Mouse (Mus musculus) CH12.LX (cell line): Measurements from ENCODE around the gene Acot12. TPM values are rescaled to one million over a fixed set of nuclear protein-coding genes. Genes with fewer than 3 reads are reported as not detected.

ENCODE experiments used
- DNase-seq: peaks from one replicate; pipeline ENCODE4 v3.0.0-alpha.2; 2013; ENCODE audit errors: extremely low read depth
- H3K27ac ChIP-seq: 2 replicates; pipeline ENCODE4 v1.5.1; 2012; ENCODE audit warnings: low read depth, mild to moderate bottlenecking, control low read depth, moderate library complexity; ENCODE audit not compliant: insufficient read depth
- H3K27me3 ChIP-seq: replicated peaks from 2 replicates; pipeline ENCODE3; 2012; ENCODE audit warnings: inconsistent platforms
- H3K36me3 ChIP-seq, 2 experiments: replicated peaks in 1 of 2; 2 replicates each; pipeline versions ENCODE3 to v1.6.1; 2012; ENCODE audit warnings: inconsistent platforms in 1 of 2, low read length in 1 of 2, mild to moderate bottlenecking in 1 of 2, mixed read lengths in 1 of 2, moderate library complexity in 1 of 2; ENCODE audit not compliant: control insufficient read depth in 1 of 2, insufficient read depth in 1 of 2
- H3K4me1 ChIP-seq, 2 experiments: 2 replicates each; pipeline ENCODE4 v1.6.1; 2012; ENCODE audit warnings: inconsistent platforms in 1 of 2, moderate library complexity in 1 of 2; ENCODE audit not compliant: insufficient read depth in 2 of 2, control insufficient read depth in 1 of 2
- H3K4me2 ChIP-seq: 2 replicates; pipeline ENCODE4 v1.6.1; 2012; ENCODE audit warnings: low read depth, mild to moderate bottlenecking, control low read depth; ENCODE audit not compliant: poor library complexity, insufficient read depth, severe bottlenecking
- H3K4me3 ChIP-seq, 3 experiments: fragments of 150-350 bp in 1 of 3; sonication (generic) in 1 of 3; replicated peaks in 1 of 3; 2 replicates each; pipeline versions ENCODE3 to v1.5.1; 2011 to 2012; ENCODE audit warnings: low read depth in 2 of 3, low read length in 2 of 3, mild to moderate bottlenecking in 2 of 3, moderate library complexity in 2 of 3, control low read depth in 1 of 3, improper control_type of control experiment in 1 of 3, inconsistent platforms in 1 of 3, mixed read lengths in 1 of 3; ENCODE audit not compliant: poor library complexity in 1 of 3
- H3K79me2 ChIP-seq: replicated peaks from 2 replicates; pipeline ENCODE4 v1.6.1; 2012; ENCODE audit warnings: mild to moderate bottlenecking, moderate library complexity; ENCODE audit not compliant: control insufficient read depth, poor library complexity, insufficient read depth, severe bottlenecking; ENCODE audit errors: extremely low read depth
- H3K9ac ChIP-seq: 2 replicates; pipeline ENCODE4 v1.6.1; 2012; ENCODE audit warnings: low read depth, mild to moderate bottlenecking, control low read depth, moderate library complexity; ENCODE audit not compliant: insufficient read depth
- H3K9me3 ChIP-seq: replicated peaks from 2 replicates; pipeline ENCODE3; 2012; ENCODE audit warnings: low read length, inconsistent platforms, mixed read lengths
- CHD1 ChIP-seq: IDR thresholded peaks from 2 replicates; pipeline ENCODE4 v1.6.1; 2012; ENCODE audit warnings: low read depth, low read length, improper control_type of control experiment, inconsistent platforms
- CTCF ChIP-seq, 2 experiments: IDR thresholded peaks in 1 of 2; conservative IDR thresholded peaks in 1 of 2; 2 replicates each; pipeline ENCODE4 v1.5.1; 2011 to 2012; ENCODE audit warnings: low read depth in 2 of 2, low read length in 2 of 2, improper control_type of control experiment in 1 of 2, inconsistent platforms in 1 of 2, mild to moderate bottlenecking in 1 of 2, moderate library complexity in 1 of 2
- ELF1 ChIP-seq: IDR thresholded peaks from 2 replicates; pipeline ENCODE4 v1.6.1; 2014; ENCODE audit warnings: low read depth, mild to moderate bottlenecking, inconsistent platforms, low read length, improper control_type of control experiment
- ETS1 ChIP-seq: conservative IDR thresholded peaks from 2 replicates; pipeline ENCODE4 v1.6.1; 2012; ENCODE audit warnings: low read depth, mild to moderate bottlenecking, inconsistent platforms, low read length, improper control_type of control experiment, moderate library complexity
- GABPA ChIP-seq: IDR thresholded peaks from 2 replicates; pipeline ENCODE4 v1.6.1; 2012; ENCODE audit warnings: low read depth, low read length, improper control_type of control experiment, inconsistent platforms; ENCODE audit not compliant: insufficient replicate concordance
- HCFC1 ChIP-seq: IDR thresholded peaks from 2 replicates; pipeline ENCODE4 v1.6.1; 2012; ENCODE audit warnings: low read depth, mild to moderate bottlenecking, inconsistent platforms, low read length, improper control_type of control experiment
- JUN ChIP-seq: IDR thresholded peaks from 2 replicates; pipeline ENCODE4 v1.6.1; 2011; ENCODE audit warnings: low read depth, mild to moderate bottlenecking, low read length, improper control_type of control experiment, moderate library complexity; ENCODE audit not compliant: insufficient read depth
- MAX ChIP-seq: IDR thresholded peaks from 2 replicates; pipeline ENCODE4 v1.6.1; 2011; ENCODE audit warnings: low read length, improper control_type of control experiment
- MAZ ChIP-seq: IDR thresholded peaks from 2 replicates; pipeline ENCODE4 v1.6.1; 2012; ENCODE audit warnings: low read depth, mild to moderate bottlenecking, inconsistent platforms, low read length, improper control_type of control experiment, moderate library complexity
- MXI1 ChIP-seq: IDR thresholded peaks from 2 replicates; pipeline ENCODE4 v1.6.1; 2011; ENCODE audit warnings: mild to moderate bottlenecking, low read depth, low read length, improper control_type of control experiment
- NELFE ChIP-seq: IDR thresholded peaks from 2 replicates; pipeline ENCODE4 v1.6.1; 2011; ENCODE audit warnings: low read depth, low read length, improper control_type of control experiment
- NRF1 ChIP-seq: IDR thresholded peaks from 2 replicates; pipeline ENCODE4 v1.6.1; 2014; ENCODE audit warnings: low read depth, mild to moderate bottlenecking, inconsistent platforms, low read length, improper control_type of control experiment, moderate library complexity
- POLR2A ChIP-seq: IDR thresholded peaks from 2 replicates; pipeline ENCODE4 v1.6.1; 2011; ENCODE audit warnings: low read depth, mild to moderate bottlenecking, improper control_type of control experiment, low read length
- POLR2AphosphoS2 ChIP-seq: IDR thresholded peaks from 2 replicates; pipeline ENCODE4 v1.6.1; 2011; ENCODE audit warnings: low read depth, low read length, improper control_type of control experiment
- RCOR1 ChIP-seq: conservative IDR thresholded peaks from 2 replicates; pipeline ENCODE4 v1.6.1; 2012; ENCODE audit warnings: low read depth, mild to moderate bottlenecking, inconsistent platforms, low read length, improper control_type of control experiment
- SIN3A ChIP-seq: IDR thresholded peaks from 2 replicates; pipeline ENCODE4 v1.6.1; 2012; ENCODE audit warnings: low read length, improper control_type of control experiment, inconsistent platforms
- ZKSCAN1 ChIP-seq: IDR thresholded peaks from 2 replicates; pipeline ENCODE4 v1.6.1; 2012; ENCODE audit warnings: low read depth, inconsistent platforms, low read length, improper control_type of control experiment, borderline replicate concordance
- ZMIZ1 ChIP-seq: IDR thresholded peaks from 2 replicates; pipeline ENCODE4 v1.6.1; 2012; ENCODE audit warnings: low read depth, mild to moderate bottlenecking, inconsistent platforms, low read length, improper control_type of control experiment
- dilution Hi-C: fragments of 300-500 bp; cut with MboI; formaldehyde crosslinking; loops from 2 replicates; pipeline ENCODE4 v1.14.3; 2020; ENCODE audit warnings: low sequenced_read_pairs; ENCODE audit not compliant: extremely low pct_unique_long_range_greater_than_20kb, extremely low pct_ligation_motif_present
- in situ Hi-C: fragments of 300-500 bp; cut with MboI; formaldehyde crosslinking; loops from 3 replicates; pipeline ENCODE4 v1.14.3; 2019; ENCODE audit warnings: low sequenced_read_pairs, low pct_ligation_motif_present, low pct_unique_long_range_greater_than_20kb, mixed read lengths
- polyA plus RNA-seq: library from polyadenylated mRNA; unstranded; fragments of >175 nt; gene quantifications from 2 replicates; pipeline ENCODE4 v1.2.1, GENCODE M21; 2012; ENCODE audit warnings: low read depth; ENCODE audit not compliant: insufficient read length
- total RNA-seq, 2 experiments: library from RNA; depleted of rRNA; stranded (reverse); fragments of 300-350 nt in 1 of 2; fragments of >200 nt in 1 of 2; gene quantifications; 2 replicates each; pipeline ENCODE4 v1.2.3; 2012 to 2014

The Acot12 gene
- total and polyA plus RNA-seq, 3 experiments = 0.55 to 1.6 (median 0.96) TPM

DNA sequence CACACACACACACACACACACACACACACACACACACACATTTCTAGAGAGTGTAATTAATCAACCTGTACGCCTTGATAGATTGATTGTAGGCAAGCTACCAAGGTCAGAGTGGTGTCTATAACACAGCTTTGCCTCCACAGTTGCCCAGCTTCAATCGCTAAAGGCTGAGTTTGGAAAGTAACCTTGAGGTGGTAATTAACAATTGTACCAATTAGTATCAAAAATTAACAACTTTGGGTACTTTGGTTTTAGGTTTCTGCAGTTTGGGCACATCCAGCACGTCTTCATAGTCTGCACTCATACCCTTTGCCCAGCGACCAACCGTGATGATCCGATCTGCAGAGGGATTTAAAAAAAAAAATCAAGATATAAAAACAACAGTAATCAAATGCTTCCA, 55.6 kb downstream of the Acot12 start:
- Histone ChIP-seq H3K4me1 (peaks cover 3 to 16% of the 10 kb centered on the region in 2 experiments; a peak in 3 of 4 replicates), H3K27ac (no peak overlapping the region), H3K79me2 (peaks cover 3% of the 10 kb centered on the region; the same call in 1 of the 2 replicates), H3K9me3 (no peaks in the 10 kb centered on the region), H3K9ac (no peak overlapping the region), H3K4me3 (no peak overlapping the region), H3K27me3 (no peaks in the 10 kb centered on the region), H3K4me2 (no peak overlapping the region), H3K36me3 (peaks cover 51 to 84% of the 10 kb centered on the region in 2 experiments)
- dilution Hi-C loops (no loop called here), in situ Hi-C loops (no loop called here)
- TF ChIP-seq HCFC1 = no peak
- TF ChIP-seq ZKSCAN1 = no peak
- TF ChIP-seq POLR2AphosphoS2 = no peak
- TF ChIP-seq MAZ = no peak
- no peak for TF ChIP-seq MXI1
- TF ChIP-seq RCOR1 = no peak
- TF ChIP-seq NELFE = no peak
- TF ChIP-seq CHD1 = no peak
- no peak for TF ChIP-seq NRF1
- no peak for TF ChIP-seq JUN
- no peak for TF ChIP-seq POLR2A
- no peak for TF ChIP-seq ETS1
- DNase-seq = no peak

DNA sequence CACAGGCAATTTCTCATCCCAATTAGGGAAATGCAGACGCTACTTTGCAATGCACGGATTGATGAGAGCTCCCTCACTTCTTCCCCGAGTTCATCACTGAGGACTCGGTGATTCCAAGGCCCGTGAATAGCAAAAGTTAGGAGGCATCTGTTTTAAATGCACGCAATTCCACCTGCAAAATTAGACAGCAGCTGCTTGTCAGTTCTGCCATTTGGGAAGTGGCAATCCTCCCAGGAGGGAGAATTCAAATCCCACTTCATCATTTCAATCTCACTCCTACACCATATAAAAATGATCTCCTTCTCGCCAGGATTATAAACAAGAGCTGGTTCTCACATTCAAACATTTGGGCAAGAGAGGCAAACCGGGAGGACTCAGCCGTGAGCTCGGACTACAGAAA, 56.1 kb downstream of the Acot12 start:
- in situ Hi-C loops (no loop called here), dilution Hi-C loops (no loop called here)
- Histone ChIP-seq H3K9ac (no peak overlapping the region), H3K4me3 (no peak overlapping the region), H3K4me2 (no peak overlapping the region), H3K9me3 (no peaks in the 10 kb centered on the region), H3K4me1 (peaks cover 3 to 12% of the 10 kb centered on the region in 2 experiments; a peak in 3 of 4 replicates), H3K27ac (no peak overlapping the region), H3K79me2 (peaks cover 3% of the 10 kb centered on the region; the same call in 1 of the 2 replicates), H3K27me3 (no peaks in the 10 kb centered on the region), H3K36me3 (peaks cover 51 to 85% of the 10 kb centered on the region in 2 experiments)
- DNase-seq = no peak
- TF ChIP-seq GABPA = no peak
- no peak for TF ChIP-seq MXI1
- TF ChIP-seq ZMIZ1 = no peak
- no peak for TF ChIP-seq SIN3A
- TF ChIP-seq ZKSCAN1 = no peak
- no peak for TF ChIP-seq ELF1
- no peak for TF ChIP-seq MAX
- TF ChIP-seq CTCF (conservative IDR thresholded peaks at IDR 0.05 in 1 of 2, IDR thresholded peaks at IDR 0.05 in 1 of 2; ENCODE audit: low read depth in 2 of 2, low read length in 2 of 2) = no peak
